Mouse (Mus musculus): ENCODE results near the gene Sar1a. TPM values are rescaled to one million over a fixed set of nuclear protein-coding genes. Genes with fewer than 3 reads are reported as not detected.

Gene Sar1a
- polyA plus RNA-seq, 1 experiment from 2014 or later, result 169 TPM

DNA sequence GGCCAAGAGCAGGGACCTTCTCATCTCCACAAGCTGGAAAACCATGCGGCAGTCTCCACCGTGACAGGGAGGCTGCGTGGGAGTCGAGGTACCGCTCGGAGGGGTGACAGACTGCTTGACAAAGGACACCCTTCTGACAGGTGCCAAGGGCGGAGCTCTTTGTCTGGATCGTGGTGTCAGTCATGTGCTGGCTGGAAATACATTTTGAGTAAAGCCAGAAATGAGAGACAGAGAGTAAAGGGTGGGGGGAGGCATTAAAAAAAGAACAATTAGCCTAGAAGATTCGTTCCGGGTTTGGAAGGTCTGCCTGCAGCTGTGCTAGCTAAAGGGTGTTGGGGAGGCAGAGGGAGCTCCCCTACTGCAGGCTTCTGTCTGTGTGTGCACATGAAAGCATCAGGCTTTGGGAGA is 56.6 kb downstream of the Sar1a start:
- no peak overlapping the region for H3K4me3 ChIP-seq (ENCODE audit: control insufficient read depth in 1 of 2, insufficient read depth in 1 of 2, low read depth in 1 of 2, low read length in 2 of 2)
- H3K4me2 ChIP-seq (ENCODE audit: low read length), result no peak overlapping the region
- peaks cover 50% of the 10 kb centered on the region for H3K36me3 ChIP-seq (ENCODE audit: control insufficient read depth, insufficient read depth, low read length)
- H3K27me3 ChIP-seq (ENCODE audit: control insufficient read depth, insufficient read depth, low read length), result no peaks in the 10 kb centered on the region
- H3K27ac ChIP-seq (replicated peaks in 1 of 2; ENCODE audit: control insufficient read depth in 1 of 2, insufficient read depth in 1 of 2, low read depth in 2 of 2, low read length in 2 of 2), result no peak overlapping the region
- H3K9ac ChIP-seq (ENCODE audit: low read length), result no peak overlapping the region
- no peaks in the 10 kb centered on the region for H3K9me3 ChIP-seq (ENCODE audit: control insufficient read depth, low read length)
- no peaks in the 10 kb centered on the region for H3K4me1 ChIP-seq (ENCODE audit: control insufficient read depth in 2 of 2, insufficient read depth in 2 of 2, low read length in 2 of 2)
- WGBS, result 56% methylated on average over 10 of the region's 10 CpGs
- ATAC-seq (ENCODE audit: insufficient number of reproducible peaks, insufficient read depth, low FRiP score, low read depth), result no peak

- Histone ChIP-seq H3K27ac (replicated peaks in 1 of 2; ENCODE audit: control insufficient read depth in 1 of 2, insufficient read depth in 1 of 2, low read depth in 2 of 2, low read length in 2 of 2) (no peak overlapping the region), H3K4me2 (ENCODE audit: low read length) (no peak overlapping the region), H3K27me3 (ENCODE audit: control insufficient read depth, insufficient read depth, low read length) (no peaks in the 10 kb centered on the region), H3K36me3 (ENCODE audit: control insufficient read depth, insufficient read depth, low read length) (peaks cover 58% of the 10 kb centered on the region), H3K4me1 (ENCODE audit: control insufficient read depth in 2 of 2, insufficient read depth in 2 of 2, low read length in 2 of 2) (no peaks in the 10 kb centered on the region), H3K9ac (ENCODE audit: low read length) (no peak overlapping the region), H3K9me3 (ENCODE audit: control insufficient read depth, low read length) (no peaks in the 10 kb centered on the region), H3K4me3 (ENCODE audit: control insufficient read depth in 1 of 2, insufficient read depth in 1 of 2, low read depth in 1 of 2, low read length in 2 of 2) (no peak overlapping the region)
- no peak for ATAC-seq (ENCODE audit: insufficient number of reproducible peaks, insufficient read depth, low FRiP score, low read depth)
- 80% methylated on average over 1 of the region's 1 CpGs for WGBS
Measured at GRCm38 (mm10) chr10:61737537-61737936, 57.4 kb downstream of the Sar1a start.

GRCm38 (mm10) chr10:61738126-61738525 is 58.0 kb downstream of the Sar1a start:
- H3K4me3 ChIP-seq (ENCODE audit: control insufficient read depth in 1 of 2, insufficient read depth in 1 of 2, low read depth in 1 of 2, low read length in 2 of 2), result no peak overlapping the region
- H3K9ac ChIP-seq (ENCODE audit: low read length), result no peak overlapping the region
- no peaks in the 10 kb centered on the region for H3K9me3 ChIP-seq (ENCODE audit: control insufficient read depth, low read length)
- H3K36me3 ChIP-seq (ENCODE audit: control insufficient read depth, insufficient read depth, low read length), result peaks cover 64% of the 10 kb centered on the region
- H3K4me2 ChIP-seq (ENCODE audit: low read length), result no peak overlapping the region
- ATAC-seq (ENCODE audit: insufficient number of reproducible peaks, insufficient read depth, low FRiP score, low read depth), result no peak
- H3K27me3 ChIP-seq (ENCODE audit: control insufficient read depth, insufficient read depth, low read length), result no peaks in the 10 kb centered on the region
- 80% methylated on average over 4 of the region's 4 CpGs for WGBS
- H3K27ac ChIP-seq (replicated peaks in 1 of 2; ENCODE audit: control insufficient read depth in 1 of 2, insufficient read depth in 1 of 2, low read depth in 2 of 2, low read length in 2 of 2), result no peak overlapping the region
- no peaks in the 10 kb centered on the region for H3K4me1 ChIP-seq (ENCODE audit: control insufficient read depth in 2 of 2, insufficient read depth in 2 of 2, low read length in 2 of 2)

- no peaks in the 10 kb centered on the region for H3K27me3 ChIP-seq (ENCODE audit: control insufficient read depth, insufficient read depth, low read length)
- no peak overlapping the region for H3K9ac ChIP-seq (ENCODE audit: low read length)
- peaks cover 9% of the 10 kb centered on the region for H3K9me3 ChIP-seq (ENCODE audit: control insufficient read depth, low read length)
- no peaks in the 10 kb centered on the region for H3K4me1 ChIP-seq (ENCODE audit: control insufficient read depth in 2 of 2, insufficient read depth in 2 of 2, low read length in 2 of 2)
- ATAC-seq (ENCODE audit: insufficient number of reproducible peaks, insufficient read depth, low FRiP score, low read depth), result no peak
- H3K4me2 ChIP-seq (ENCODE audit: low read length), result no peak overlapping the region
- H3K36me3 ChIP-seq (ENCODE audit: control insufficient read depth, insufficient read depth, low read length), result peaks cover 89% of the 10 kb centered on the region
- no peak overlapping the region for H3K27ac ChIP-seq (replicated peaks in 1 of 2; ENCODE audit: control insufficient read depth in 1 of 2, insufficient read depth in 1 of 2, low read depth in 2 of 2, low read length in 2 of 2)
- WGBS, result 83% methylated on average over 1 of the region's 1 CpGs
- no peak overlapping the region for H3K4me3 ChIP-seq (ENCODE audit: control insufficient read depth in 1 of 2, insufficient read depth in 1 of 2, low read depth in 1 of 2, low read length in 2 of 2)
Measured at GRCm38 (mm10) chr10:61741306-61741705, 61.2 kb downstream of the Sar1a start.

DNA sequence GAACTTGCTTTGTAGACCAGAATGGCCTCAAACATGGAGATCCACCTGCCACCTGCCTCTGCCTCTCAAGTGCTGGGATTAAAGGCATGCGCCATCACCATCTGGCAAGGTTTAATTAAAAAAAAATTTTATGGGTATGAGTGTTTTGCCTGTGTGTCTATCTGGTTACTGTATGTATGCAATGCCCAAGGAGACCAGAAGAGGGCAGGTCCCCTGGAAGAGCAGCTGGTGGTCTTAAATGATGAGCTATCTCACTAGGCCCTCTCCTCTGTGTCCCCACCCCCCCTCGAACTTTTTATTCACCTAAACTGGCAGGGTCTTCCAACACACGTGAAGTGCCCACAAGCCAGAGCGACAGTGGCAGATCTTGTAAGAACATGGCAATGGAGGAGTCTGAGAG is 61.8 kb downstream of the Sar1a start:
- H3K36me3 ChIP-seq (ENCODE audit: control insufficient read depth, insufficient read depth, low read length), result peaks cover 95% of the 10 kb centered on the region

DNA sequence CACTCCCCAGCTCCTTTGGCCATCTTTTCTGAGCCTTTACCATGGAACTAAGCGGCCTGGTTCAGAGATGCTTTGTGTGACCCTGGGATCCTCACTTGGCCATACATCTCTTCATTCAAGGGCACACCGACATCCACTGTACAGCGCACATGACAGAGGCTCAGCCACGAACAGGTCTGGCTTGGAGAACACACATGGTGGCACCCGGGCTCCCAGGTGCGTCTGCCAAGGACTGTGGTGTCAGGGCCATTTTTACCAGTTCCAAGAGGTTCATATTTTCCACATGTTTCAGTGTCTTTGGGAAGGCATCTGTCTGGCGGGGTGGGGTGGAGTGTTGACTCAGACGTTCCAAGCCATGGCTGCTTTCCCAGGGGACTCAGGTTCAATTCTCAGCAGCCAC is 62.2 kb downstream of the Sar1a start:
- ATAC-seq (ENCODE audit: insufficient number of reproducible peaks, insufficient read depth, low FRiP score, low read depth), result no peak
- WGBS, result 93% methylated on average over 8 of the region's 8 CpGs

More for the DNA sequence above, 61.8 kb downstream of the Sar1a start:
- H3K27ac ChIP-seq (replicated peaks in 1 of 2; ENCODE audit: control insufficient read depth in 1 of 2, insufficient read depth in 1 of 2, low read depth in 2 of 2, low read length in 2 of 2), result no peak overlapping the region
- no peaks in the 10 kb centered on the region for H3K27me3 ChIP-seq (ENCODE audit: control insufficient read depth, insufficient read depth, low read length)
- 81% methylated on average over 4 of the region's 4 CpGs for WGBS
- H3K9me3 ChIP-seq (ENCODE audit: control insufficient read depth, low read length), result peaks cover 9% of the 10 kb centered on the region
- H3K4me1 ChIP-seq (ENCODE audit: control insufficient read depth in 2 of 2, insufficient read depth in 2 of 2, low read length in 2 of 2), result no peaks in the 10 kb centered on the region
- ATAC-seq (ENCODE audit: insufficient number of reproducible peaks, insufficient read depth, low FRiP score, low read depth), result no peak
- no peak overlapping the region for H3K4me2 ChIP-seq (ENCODE audit: low read length)
- no peak overlapping the region for H3K4me3 ChIP-seq (ENCODE audit: control insufficient read depth in 1 of 2, insufficient read depth in 1 of 2, low read depth in 1 of 2, low read length in 2 of 2)
- H3K9ac ChIP-seq (ENCODE audit: low read length), result no peak overlapping the region

More for the DNA sequence above, 62.2 kb downstream of the Sar1a start:
- no peak overlapping the region for H3K4me2 ChIP-seq (ENCODE audit: low read length)
- H3K4me1 ChIP-seq (ENCODE audit: control insufficient read depth in 2 of 2, insufficient read depth in 2 of 2, low read length in 2 of 2), result no peaks in the 10 kb centered on the region
- no peak overlapping the region for H3K9ac ChIP-seq (ENCODE audit: low read length)
- H3K36me3 ChIP-seq (ENCODE audit: control insufficient read depth, insufficient read depth, low read length), result peaks cover 96% of the 10 kb centered on the region
- peaks cover 9% of the 10 kb centered on the region for H3K9me3 ChIP-seq (ENCODE audit: control insufficient read depth, low read length)
- H3K27me3 ChIP-seq (ENCODE audit: control insufficient read depth, insufficient read depth, low read length), result no peaks in the 10 kb centered on the region
- H3K4me3 ChIP-seq (ENCODE audit: control insufficient read depth in 1 of 2, insufficient read depth in 1 of 2, low read depth in 1 of 2, low read length in 2 of 2), result no peak overlapping the region
- no peak overlapping the region for H3K27ac ChIP-seq (replicated peaks in 1 of 2; ENCODE audit: control insufficient read depth in 1 of 2, insufficient read depth in 1 of 2, low read depth in 2 of 2, low read length in 2 of 2)

Other genes starting within 250 kb of the Sar1a start
- gene Eif4ebp2, start 227.6 kb upstream of the Sar1a start, polyA plus RNA-seq (2014; fragmentation: Nextera tagmentation; extraction: Ambion mirVana), result 36.6 and 36.9 TPM in 2 replicates
- gene Lrrc20, start 204.5 kb upstream of the Sar1a start, polyA plus RNA-seq (2014; fragmentation: Nextera tagmentation; extraction: Ambion mirVana), result 10.5 and 13.3 TPM in 2 replicates
- 0.05 TPM in 1 of 2 replicates, not detected in the other for gene Npffr1, start 84.8 kb upstream of the Sar1a start, polyA plus RNA-seq (2014; fragmentation: Nextera tagmentation; extraction: Ambion mirVana)
- gene Ppa1, start 31.7 kb upstream of the Sar1a start, polyA plus RNA-seq (2014; fragmentation: Nextera tagmentation; extraction: Ambion mirVana), result 81.4 and 86.9 TPM in 2 replicates
- 25.7 and 27.5 TPM in 2 replicates for gene Tysnd1, start 15.2 kb downstream of the Sar1a start, polyA plus RNA-seq (2014; fragmentation: Nextera tagmentation; extraction: Ambion mirVana)
- gene Aifm2, start 35.0 kb downstream of the Sar1a start, polyA plus RNA-seq (2014; fragmentation: Nextera tagmentation; extraction: Ambion mirVana), result 20.7 and 23.1 TPM in 2 replicates
- 35.0 and 35.4 TPM in 2 replicates for gene H2afy2, start 103.8 kb downstream of the Sar1a start, polyA plus RNA-seq (2014; fragmentation: Nextera tagmentation; extraction: Ambion mirVana)